Mouse (Mus musculus) urinary bladder, postnatal 36 days (tissue): ENCODE data around the gene Zfp383.
A peak's percentile ranks its signal among the peaks of the same experiment; 100 is the strongest.
"Not testable (repeated sequence)": the region's sequence is repeated elsewhere in the genome, so short reads cannot be mapped to it uniquely, and the experiment has no call there.

Experiments
- DNase-seq, 2 experiments: peaks; one replicate each; pipeline ENCODE4 v3.0.0; 2022; ENCODE audit warnings: low spot score in 2 of 2, mixed read lengths in 1 of 2

Zfp383 gene

GRCm38 (mm10) chr7:29908130-29908950, at the start of gene Zfp383:
Gene Zfp383, plus strand, starts transcription at chr7:29908223.
- peak; percentile 80 to 81 for DNase-seq

GRCm38 (mm10) chr7:29859532-29860517, 48.2 kb upstream of the Zfp383 start, which contains the start of gene Zfp420:
Gene Zfp420, plus strand, starts transcription at chr7:29859979.
- DNase-seq = peak; percentile 70 to 90

DNA sequence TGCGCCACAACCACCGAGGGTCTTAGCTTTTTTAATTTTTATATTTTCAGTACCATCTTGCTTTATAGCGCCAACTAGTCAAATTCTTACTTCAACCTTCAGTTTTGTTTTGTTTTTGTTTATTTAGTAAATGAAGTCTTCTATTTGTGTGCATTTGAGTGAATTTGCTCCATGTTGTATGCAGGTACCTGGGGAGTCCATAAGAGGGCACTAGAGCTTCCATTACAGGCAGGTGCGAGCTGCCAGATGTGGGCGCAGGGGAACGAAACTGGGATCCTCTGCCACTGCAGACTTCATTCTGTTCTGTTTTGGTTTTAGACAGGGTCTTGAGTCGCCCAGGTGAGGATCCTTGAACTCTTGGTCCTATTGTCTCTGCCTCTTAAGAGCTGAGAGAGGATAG, 46.4 kb upstream of the Zfp383 start:
- DNase-seq = no peak

DNA sequence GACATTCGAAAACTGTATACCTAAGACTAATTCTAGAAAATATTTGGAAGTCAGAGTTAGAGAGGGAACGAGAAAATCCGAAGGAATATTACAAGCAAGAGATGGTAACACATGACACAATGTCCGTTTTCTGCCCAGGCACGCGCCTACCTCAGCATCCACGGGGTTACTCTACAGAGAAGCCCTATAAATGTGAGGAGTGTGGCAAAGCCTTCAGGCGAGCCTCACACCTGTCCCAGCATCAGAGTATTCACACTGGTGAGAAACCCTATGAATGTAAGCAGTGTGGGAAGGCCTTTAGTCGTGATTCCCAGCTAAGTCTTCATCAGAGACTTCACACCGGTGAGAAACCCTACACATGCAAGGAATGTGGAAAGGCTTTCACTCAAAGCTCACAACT, 33.8 kb upstream of the Zfp383 start:
- no peak for DNase-seq

DNA sequence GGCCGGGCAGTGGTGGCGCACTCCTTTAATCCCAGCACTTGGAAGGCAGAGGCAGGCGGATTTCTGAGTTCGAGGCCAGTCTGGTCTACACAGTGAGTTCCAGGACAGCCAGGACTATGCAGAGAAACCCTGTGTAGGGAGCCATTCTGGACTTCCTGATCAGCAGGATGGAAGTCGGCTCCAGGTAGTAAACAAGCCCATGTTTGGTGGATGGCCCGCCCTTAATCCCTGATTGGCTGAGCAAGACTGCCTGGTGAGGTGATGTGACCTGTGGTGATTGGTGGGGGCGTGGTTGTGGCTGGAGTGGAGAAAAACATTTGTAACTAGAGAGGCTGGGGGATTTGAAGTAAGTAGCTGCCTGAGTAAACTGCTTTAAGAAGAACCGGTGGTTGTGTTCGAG, 30.5 kb upstream of the Zfp383 start:
- not testable (repeated sequence) for DNase-seq

DNA sequence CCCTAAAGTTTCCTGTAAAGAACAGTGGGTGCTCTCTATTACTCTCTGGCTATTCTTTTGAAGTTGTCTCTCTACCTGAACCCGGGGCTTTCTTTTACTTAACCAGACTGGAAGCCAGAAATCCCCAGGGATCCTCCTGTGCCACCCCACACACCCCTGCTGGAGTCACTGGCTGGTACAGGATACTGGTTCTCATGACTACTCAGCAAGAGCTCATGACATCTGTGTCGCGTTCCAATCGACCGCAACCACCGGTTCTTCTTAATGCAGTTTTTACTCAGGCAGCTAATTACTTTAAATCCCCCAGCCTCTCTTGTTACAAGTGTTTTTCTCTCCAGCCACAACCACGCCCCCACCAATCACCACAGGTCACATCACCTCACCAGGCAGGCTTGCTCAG, 28.0 kb upstream of the Zfp383 start:
- no peak for DNase-seq

- no peak for DNase-seq
Observed at GRCm38 (mm10) chr7:29880916-29881315, 27.1 kb upstream of the Zfp383 start.

DNA sequence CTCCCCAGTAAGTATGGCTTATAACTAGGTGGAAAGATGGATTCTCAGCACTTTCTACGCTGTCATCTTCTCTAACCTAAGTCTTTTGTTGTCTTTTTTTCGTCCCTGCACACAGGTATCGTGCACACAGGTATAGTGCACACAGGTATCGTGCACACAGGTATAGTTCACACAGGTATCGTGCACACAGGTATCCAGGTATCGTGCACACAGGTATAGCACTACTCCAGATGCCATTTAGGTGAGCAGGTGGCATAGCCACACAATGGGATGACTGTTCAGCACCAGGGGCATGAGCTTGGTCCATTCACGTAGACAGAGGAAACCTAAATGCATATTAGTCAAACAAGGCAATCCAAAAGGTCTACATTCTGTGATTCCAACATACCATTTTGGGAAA, 17.5 kb upstream of the Zfp383 start:
- DNase-seq = no peak

- DNase-seq = no peak
Observed at GRCm38 (mm10) chr7:29892756-29893155, 15.3 kb upstream of the Zfp383 start.

DNA sequence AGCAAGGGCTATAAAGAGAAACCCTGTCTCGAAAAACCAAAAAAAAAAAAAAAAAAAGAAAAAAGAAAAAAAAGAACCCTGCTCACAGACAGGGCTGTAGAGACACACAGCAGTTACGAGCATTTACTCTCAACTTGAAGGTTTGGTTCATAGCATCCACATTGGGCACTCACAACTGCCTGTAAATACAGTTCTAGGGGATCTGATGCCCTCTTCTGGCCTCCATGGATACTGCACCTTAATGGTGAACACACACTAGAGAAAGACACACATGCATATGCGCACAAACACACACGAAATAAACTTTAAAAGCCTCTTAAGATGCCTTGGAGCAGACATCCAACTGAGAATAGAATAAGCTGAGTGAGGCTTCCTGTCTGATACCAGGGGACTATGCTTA, 9.7 kb upstream of the Zfp383 start:
- DNase-seq = no peak

- no peak for DNase-seq
Observed at GRCm38 (mm10) chr7:29904101-29904500, 3.9 kb upstream of the Zfp383 start.

- peak; percentile 37 to 51 for DNase-seq
Observed at GRCm38 (mm10) chr7:29905966-29906681, 1.9 kb upstream of the Zfp383 start, which contains the start of gene Zfp27. Gene Zfp27, minus strand, starts transcription at chr7:29906572.

- DNase-seq = no peak
Observed at GRCm38 (mm10) chr7:29906682-29907058, 1.4 kb upstream of the Zfp383 start.

- DNase-seq = no peak
Observed at GRCm38 (mm10) chr7:29907206-29907605, 817 bp upstream of the Zfp383 start.

DNA sequence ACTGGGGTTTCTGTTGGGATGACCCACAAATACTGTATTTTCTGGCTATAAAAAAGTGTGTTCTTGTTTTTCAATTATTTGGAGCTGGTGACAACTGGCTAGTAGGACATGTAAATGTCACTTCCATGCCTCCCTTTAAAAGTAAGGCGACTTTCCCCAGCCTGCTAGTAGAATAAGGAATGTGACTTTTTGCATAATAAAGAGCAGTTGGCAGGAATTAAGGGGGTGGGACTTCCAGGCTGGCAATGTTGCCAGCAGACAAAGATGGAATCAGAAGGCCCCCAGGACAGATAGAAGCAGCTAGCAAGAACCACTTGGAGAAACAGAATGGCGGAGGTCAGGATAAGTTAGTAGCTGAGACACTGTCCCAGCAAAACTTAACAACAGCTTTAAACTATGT, 2.2 kb downstream of the Zfp383 start:
- no peak for DNase-seq

DNA sequence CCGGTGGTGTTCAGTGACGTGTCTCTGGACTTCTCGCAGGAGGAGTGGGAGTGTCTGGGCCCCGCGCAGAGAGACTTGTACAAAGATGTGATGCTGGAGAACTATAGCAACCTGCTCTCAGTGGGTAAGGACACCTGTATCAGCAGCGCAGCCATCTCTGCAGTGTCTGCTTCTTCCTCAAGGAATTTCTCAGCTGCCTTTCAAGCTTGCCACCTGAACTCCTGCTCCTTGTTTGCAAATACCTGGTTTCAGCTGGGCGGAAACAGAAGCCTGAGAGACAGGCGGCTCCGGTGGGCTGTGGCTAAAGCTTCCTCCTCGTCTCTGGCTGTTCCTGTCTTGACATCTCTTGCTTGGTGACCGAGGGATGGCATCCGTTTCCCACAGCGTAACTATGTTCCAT, 4.1 kb downstream of the Zfp383 start:
- no peak for DNase-seq

- DNase-seq = no peak
Observed at GRCm38 (mm10) chr7:29917371-29918061, 9.5 kb downstream of the Zfp383 start.

DNA sequence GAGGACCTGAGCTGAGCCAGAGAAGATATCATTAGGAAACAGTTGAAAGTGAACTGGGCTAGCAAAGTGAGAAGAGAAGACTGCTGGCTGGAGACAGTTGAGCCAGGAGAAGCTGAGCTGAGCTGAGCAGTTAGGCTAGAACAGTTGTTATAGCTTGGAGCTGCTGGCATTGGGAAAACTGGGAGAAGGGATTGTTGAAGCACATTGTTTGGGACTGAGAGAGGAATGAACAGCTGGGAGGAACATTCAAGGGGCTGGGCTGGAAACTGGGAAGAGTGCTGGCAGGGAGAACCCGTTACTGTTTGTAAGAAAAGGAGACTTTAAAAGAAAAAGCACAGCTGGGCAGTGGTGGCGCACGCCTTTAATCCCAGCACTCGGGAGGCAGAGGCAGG, 10.0 kb downstream of the Zfp383 start:
- DNase-seq = no peak

- DNase-seq = no peak
Observed at GRCm38 (mm10) chr7:29921439-29922093, 13.5 kb downstream of the Zfp383 start.

DNA sequence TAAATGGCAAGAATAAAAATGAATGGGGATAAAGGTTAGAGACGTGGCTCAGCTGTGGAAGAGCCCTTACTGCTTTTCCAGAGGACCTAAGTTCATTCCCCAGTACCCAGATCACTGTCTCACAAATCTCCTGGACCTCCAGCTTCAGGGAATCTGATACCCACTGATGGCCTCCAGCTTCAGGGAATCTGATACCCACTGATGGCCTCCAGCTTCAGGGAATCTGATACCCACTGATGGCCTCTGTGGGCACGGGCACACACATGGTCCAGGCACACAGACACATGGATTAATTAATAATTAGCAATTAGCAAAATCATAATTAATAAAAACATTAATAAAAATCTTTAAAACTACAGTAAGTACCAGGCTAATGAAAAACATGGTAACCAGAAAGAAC, 14.8 kb downstream of the Zfp383 start:
- DNase-seq = no peak

- DNase-seq = no peak
Observed at GRCm38 (mm10) chr7:29938856-29939255, 30.8 kb downstream of the Zfp383 start.
